Mouse (Mus musculus) cerebellum, postnatal 14 days (tissue): ENCODE measurements around the gene Drap1.

Experiments
- DNase-seq, 2 experiments: peaks; one replicate each; pipeline ENCODE4 v3.0.0; 2021; ENCODE audit warnings: mixed read lengths in 2 of 2

Drap1 gene

GRCm38 (mm10) chr19:5448354-5449150, 23.8 kb upstream of the Drap1 start:
- no peak for DNase-seq

GRCm38 (mm10) chr19:5447515-5448353, 23.0 kb upstream of the Drap1 start, which contains the start of gene Fosl1:
TSS of gene Fosl1 (plus strand) at chr19:5447547.
- DNase-seq, result peak; percentile 74 to 81

GRCm38 (mm10) chr19:5445747-5446146, 21.0 kb upstream of the Drap1 start:
- no peak for DNase-seq

- DNase-seq, result no peak
Observed at GRCm38 (mm10) chr19:5444954-5445353, 20.2 kb upstream of the Drap1 start.

GRCm38 (mm10) chr19:5444371-5444908, 19.7 kb upstream of the Drap1 start:
- no peak for DNase-seq

GRCm38 (mm10) chr19:5433951-5434350, 9.2 kb upstream of the Drap1 start:
- no peak for DNase-seq

- peak in 1 of 2 experiments; percentile 55 for DNase-seq
Observed at GRCm38 (mm10) chr19:5432992-5433852, 8.4 kb upstream of the Drap1 start.

GRCm38 (mm10) chr19:5431911-5432464, 7.2 kb upstream of the Drap1 start:
- no peak for DNase-seq

- peak in 1 of 2 experiments; percentile 49 for DNase-seq
Observed at GRCm38 (mm10) chr19:5430408-5430807, 5.6 kb upstream of the Drap1 start.

GRCm38 (mm10) chr19:5429806-5430205, 5.0 kb upstream of the Drap1 start:
- peak; percentile 78 to 81 for DNase-seq

GRCm38 (mm10) chr19:5429219-5429618, 4.4 kb upstream of the Drap1 start:
- DNase-seq, result no peak

GRCm38 (mm10) chr19:5428083-5428482, 3.3 kb upstream of the Drap1 start:
- DNase-seq, result peak in 1 of 2 experiments; percentile 55

GRCm38 (mm10) chr19:5426640-5427290, 2.0 kb upstream of the Drap1 start:
- no peak for DNase-seq

GRCm38 (mm10) chr19:5425906-5426565, 1.3 kb upstream of the Drap1 start:
- peak in 1 of 2 experiments; percentile 46 for DNase-seq

- peak; percentile 80 to 84 for DNase-seq
Observed at GRCm38 (mm10) chr19:5424092-5424781, 542 bp downstream of the Drap1 start.

GRCm38 (mm10) chr19:5423561-5423960, 1.2 kb downstream of the Drap1 start:
- DNase-seq, result peak; percentile 21 to 22

- peak in 1 of 2 experiments; percentile 26 for DNase-seq
Observed at GRCm38 (mm10) chr19:5422895-5423443, 1.8 kb downstream of the Drap1 start.

GRCm38 (mm10) chr19:5422267-5422666, 2.5 kb downstream of the Drap1 start:
- peak; percentile 55 to 59 for DNase-seq

GRCm38 (mm10) chr19:5421784-5422183, 3.0 kb downstream of the Drap1 start:
- no peak for DNase-seq

GRCm38 (mm10) chr19:5420579-5420978, 4.2 kb downstream of the Drap1 start:
- DNase-seq, result no peak
